Mouse (Mus musculus) C2C12 (cell line): ENCODE results near the gene Ech1. TPM values are rescaled to one million over a fixed set of nuclear protein-coding genes. Genes with fewer than 3 reads are reported as not detected.

Experiments used
- H3K27me3 ChIP-seq: one replicate; pipeline ENCODE4 v1.6.1; 2011; ENCODE audit not compliant: control insufficient read depth, insufficient read depth, insufficient read length
- H3K36me3 ChIP-seq: one replicate; pipeline ENCODE4 v1.6.1; 2011; ENCODE audit not compliant: control insufficient read depth, insufficient read depth
- H3K4me3 ChIP-seq: one replicate; pipeline ENCODE4 v1.5.1; 2011; ENCODE audit warnings: mild to moderate bottlenecking, control low read depth; ENCODE audit not compliant: poor library complexity, insufficient read depth, severe bottlenecking
- H3K79me2 ChIP-seq: one replicate; pipeline ENCODE4 v1.6.1; 2011; ENCODE audit not compliant: control insufficient read depth, insufficient read depth
- H3K79me3 ChIP-seq: one replicate; pipeline ENCODE4 v1.6.1; 2011; ENCODE audit warnings: low read depth, control low read depth
- H3ac ChIP-seq: one replicate; pipeline ENCODE3; 2011; ENCODE audit warnings: low read depth; ENCODE audit not compliant: control insufficient read depth, insufficient read length
- CEBPB ChIP-seq: IDR thresholded peaks from one replicate; pipeline ENCODE4 v1.6.1; 2011; ENCODE audit warnings: low read depth, mild to moderate bottlenecking, control low read depth, moderate library complexity
- CTCF ChIP-seq: IDR thresholded peaks from one replicate; pipeline ENCODE4 v1.5.1; 2011; ENCODE audit not compliant: control insufficient read depth, insufficient read depth, insufficient read length
- FOSL1 ChIP-seq: IDR thresholded peaks from one replicate; pipeline ENCODE4 v1.8.0; 2011; ENCODE audit warnings: mild to moderate bottlenecking, low read length; ENCODE audit not compliant: poor library complexity, insufficient read depth, severe bottlenecking
- MAX ChIP-seq: IDR thresholded peaks from one replicate; pipeline ENCODE4 v1.6.1; 2011; ENCODE audit warnings: mild to moderate bottlenecking, control low read depth
- MYOD1 ChIP-seq: IDR thresholded peaks from one replicate; pipeline ENCODE4 v1.6.1; 2011; ENCODE audit warnings: low read depth; ENCODE audit not compliant: control insufficient read depth, insufficient read length
- MYOG ChIP-seq: IDR thresholded peaks from one replicate; pipeline ENCODE4 v1.6.1; 2011; ENCODE audit not compliant: control insufficient read depth, insufficient read length; ENCODE audit errors: extremely low read depth
- USF1 ChIP-seq: IDR thresholded peaks from one replicate; pipeline ENCODE4 v1.6.1; 2011; ENCODE audit warnings: low read depth, mild to moderate bottlenecking, control low read depth, moderate library complexity
- polyA plus RNA-seq: library from polyadenylated mRNA; unstranded; fragments of >200 nt; fragmentation: generic; extraction: Trizol; gene quantifications from one replicate; pipeline ENCODE4 v1.2.1, GENCODE M21; 2012; ENCODE audit warnings: missing spikeins

The Ech1 gene
- polyA plus RNA-seq, 1 experiment = 106 TPM

DNA sequence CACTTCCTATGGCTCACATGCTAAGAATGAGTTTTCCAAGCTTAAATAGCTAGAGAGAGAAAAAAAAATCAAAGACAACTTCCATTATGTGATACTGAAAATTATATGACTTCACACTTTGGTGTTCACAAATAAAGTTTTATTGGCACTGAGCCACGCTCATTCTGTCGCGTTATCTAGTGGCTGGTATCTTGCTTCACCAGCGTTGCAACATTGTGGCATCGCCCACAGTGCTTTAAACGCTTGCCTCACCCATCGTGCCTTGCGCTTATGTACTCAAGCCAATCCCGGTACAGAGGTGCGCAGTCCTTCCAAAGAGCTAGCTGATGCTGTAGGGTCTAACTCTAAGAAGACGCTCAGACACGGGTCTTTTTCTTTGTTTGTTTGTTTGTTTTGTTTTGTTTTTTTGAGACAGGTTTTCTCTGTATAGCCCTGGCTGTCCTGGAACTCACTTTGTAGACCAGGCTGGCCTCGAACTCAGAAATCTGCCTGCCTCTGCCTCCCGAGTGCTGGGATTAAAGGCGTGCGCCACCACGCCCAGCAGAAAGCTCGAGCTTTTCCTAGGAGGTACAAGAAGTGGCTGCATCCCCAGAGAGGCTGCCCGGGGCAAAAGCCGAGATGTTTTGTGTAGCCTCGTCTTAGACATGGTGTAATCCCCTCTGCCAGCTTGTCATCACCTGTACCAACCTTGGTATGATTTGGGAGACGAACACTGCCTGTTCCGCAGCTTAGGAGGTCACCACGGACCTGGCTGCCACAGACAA, 46.1 kb downstream of the Ech1 start:
- no peak for TF ChIP-seq FOSL1
- no peak for TF ChIP-seq CEBPB
- no peak for TF ChIP-seq USF1
- no peak for TF ChIP-seq MYOG
- no peak for TF ChIP-seq CTCF
- TF ChIP-seq MYOD1 = no peak
- TF ChIP-seq MAX = no peak
- H3K27me3 ChIP-seq = no peaks in the 10 kb centered on the region
- H3ac ChIP-seq = no peak overlapping the region
- no peaks in the 10 kb centered on the region for H3K79me2 ChIP-seq
- H3K79me3 ChIP-seq = no peaks in the 10 kb centered on the region
- no peak overlapping the region for H3K4me3 ChIP-seq
- no peaks in the 10 kb centered on the region for H3K36me3 ChIP-seq

DNA sequence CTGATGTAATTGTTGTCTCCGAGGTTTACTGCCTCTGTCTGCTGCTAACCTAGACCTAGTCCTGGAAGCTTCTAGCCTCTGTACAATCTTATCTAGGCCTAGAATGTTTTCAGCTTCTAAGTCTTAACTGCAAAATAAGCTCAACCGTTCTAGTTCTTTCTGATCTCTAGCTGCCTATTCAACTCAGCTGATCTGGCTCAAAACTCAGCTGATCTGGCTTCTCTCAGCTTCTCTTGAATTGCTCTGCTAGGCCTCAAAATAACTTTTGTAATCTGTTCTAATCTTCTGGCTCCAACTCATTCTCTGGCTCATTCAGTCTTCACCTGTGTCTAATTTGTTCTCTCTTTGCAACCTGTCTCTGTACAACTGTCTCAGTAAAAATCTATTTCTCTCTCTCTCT, 49.5 kb downstream of the Ech1 start:
- Histone ChIP-seq H3K79me3 (no peaks in the 10 kb centered on the region), H3K4me3 (no peak overlapping the region), H3K36me3 (no peaks in the 10 kb centered on the region), H3ac (no peak overlapping the region), H3K27me3 (no peaks in the 10 kb centered on the region), H3K79me2 (no peaks in the 10 kb centered on the region)
- TF ChIP-seq MAX = no peak
- TF ChIP-seq CEBPB = no peak
- no peak for TF ChIP-seq USF1
- TF ChIP-seq MYOG = no peak
- TF ChIP-seq CTCF = no peak
- TF ChIP-seq FOSL1 = no peak
- no peak for TF ChIP-seq MYOD1

DNA sequence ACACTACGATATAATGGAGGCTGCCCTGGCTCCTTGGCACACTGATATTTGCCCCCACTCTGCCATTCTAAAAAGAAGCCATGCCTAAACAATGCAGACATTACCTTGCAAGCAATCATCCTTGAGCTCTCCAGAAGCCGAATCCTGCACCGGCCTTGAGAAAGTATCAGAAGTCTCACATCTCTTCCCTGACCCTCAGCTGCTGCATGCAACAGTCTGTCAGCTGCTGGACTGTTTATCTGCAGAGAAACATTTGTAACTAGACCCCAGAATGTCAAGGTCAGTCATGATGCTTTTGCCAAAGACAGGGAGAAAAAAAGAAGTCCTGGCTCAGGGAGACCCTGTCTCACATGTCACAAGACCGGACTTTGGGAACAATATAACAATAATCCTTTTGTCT, 51.1 kb downstream of the Ech1 start:
- TF ChIP-seq MYOG (no peak), FOSL1 (no peak), USF1 (no peak), MAX (no peak), CTCF (no peak), MYOD1 (no peak), CEBPB (no peak)
- no peaks in the 10 kb centered on the region for H3K79me2 ChIP-seq
- H3K4me3 ChIP-seq = no peak overlapping the region
- no peaks in the 10 kb centered on the region for H3K36me3 ChIP-seq
- no peak overlapping the region for H3ac ChIP-seq
- no peaks in the 10 kb centered on the region for H3K27me3 ChIP-seq
- H3K79me3 ChIP-seq = no peaks in the 10 kb centered on the region

DNA sequence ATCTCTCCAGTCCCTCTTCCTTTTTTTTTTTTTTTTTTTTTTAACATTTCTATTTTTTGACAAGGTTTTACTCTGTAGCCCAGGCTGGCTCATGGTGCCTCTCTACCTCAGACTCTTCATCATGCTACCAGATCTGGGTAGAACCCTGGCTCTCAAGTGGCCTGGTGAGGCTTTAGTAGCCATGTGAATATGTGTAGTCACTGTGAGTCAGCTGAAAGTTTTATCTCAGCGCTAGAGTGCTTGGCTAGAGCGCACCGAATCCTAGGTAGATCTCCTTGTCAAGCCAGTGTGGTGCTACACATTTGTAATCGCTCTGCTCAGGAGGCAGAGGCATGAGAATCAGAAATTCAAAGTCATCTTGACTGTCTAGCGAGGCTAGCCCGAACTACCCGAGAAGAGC, 52.1 kb downstream of the Ech1 start:
- H3K79me2 ChIP-seq = no peaks in the 10 kb centered on the region
- no peaks in the 10 kb centered on the region for H3K36me3 ChIP-seq
- H3K4me3 ChIP-seq = no peak overlapping the region
- H3K79me3 ChIP-seq = no peaks in the 10 kb centered on the region
- H3ac ChIP-seq = no peak overlapping the region
- H3K27me3 ChIP-seq = no peaks in the 10 kb centered on the region
- TF ChIP-seq CTCF (no peak), FOSL1 (no peak), MAX (no peak)

DNA sequence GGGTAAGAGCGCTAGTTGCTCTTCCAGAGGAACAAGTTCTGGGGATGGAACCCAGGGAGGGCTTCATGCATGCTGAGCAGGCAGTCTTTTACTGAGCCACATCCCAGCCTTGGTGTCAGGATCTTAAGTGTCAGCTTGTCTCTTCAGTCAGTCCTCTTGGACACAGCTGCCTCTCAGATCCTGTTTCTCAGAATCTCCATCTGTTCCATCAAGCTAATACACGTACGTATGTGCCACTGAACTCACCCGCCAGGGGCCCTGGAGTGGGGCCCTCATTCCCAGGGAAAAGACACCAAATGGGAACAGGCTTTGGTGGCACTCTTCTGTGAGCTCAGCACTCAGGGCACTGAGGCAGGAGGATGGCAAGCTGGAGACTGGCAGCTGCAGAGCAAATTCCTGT, 52.8 kb downstream of the Ech1 start:
- Histone ChIP-seq H3K4me3 (no peak overlapping the region), H3K36me3 (no peaks in the 10 kb centered on the region), H3ac (no peak overlapping the region), H3K27me3 (no peaks in the 10 kb centered on the region), H3K79me2 (no peaks in the 10 kb centered on the region), H3K79me3 (no peaks in the 10 kb centered on the region)
- no peak for TF ChIP-seq USF1
- no peak for TF ChIP-seq MAX
- TF ChIP-seq CEBPB = no peak
- TF ChIP-seq MYOD1 = no peak
- no peak for TF ChIP-seq FOSL1
- no peak for TF ChIP-seq MYOG
- no peak for TF ChIP-seq CTCF

DNA sequence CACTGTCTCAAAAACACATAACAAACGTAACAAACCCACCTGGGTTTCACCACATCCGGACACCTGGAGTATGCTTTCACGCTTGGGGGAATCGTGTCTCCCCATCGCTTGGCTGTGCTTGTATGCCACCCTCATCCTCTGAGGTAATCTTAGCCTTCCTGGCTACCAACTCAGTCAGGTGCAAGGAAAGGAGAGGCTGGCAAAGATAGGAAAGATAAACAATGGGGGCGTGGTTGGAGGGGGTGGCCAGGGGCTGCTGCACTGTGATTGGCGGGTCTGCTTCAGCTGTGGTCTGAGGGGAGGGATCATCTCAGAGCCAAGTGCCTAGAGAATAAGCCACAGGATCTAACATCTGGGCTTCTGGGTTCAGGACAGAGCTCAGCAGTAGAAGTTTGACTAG, 54.6 kb downstream of the Ech1 start:
- Histone ChIP-seq H3K27me3 (no peaks in the 10 kb centered on the region), H3K79me3 (no peaks in the 10 kb centered on the region), H3K79me2 (no peaks in the 10 kb centered on the region), H3K36me3 (no peaks in the 10 kb centered on the region), H3ac (no peak overlapping the region), H3K4me3 (no peak overlapping the region)
- TF ChIP-seq CTCF (no peak), FOSL1 (no peak), MAX (no peak), MYOD1 (no peak), MYOG (no peak), CEBPB (no peak), USF1 (no peak)
